Mouse (Mus musculus) naive thymus-derived CD4-positive, alpha-beta T cell, adult 2 months (primary cell): ENCODE measurements around the gene Actn2.

Experiments used
- DNase-seq: peaks from one replicate; pipeline ENCODE4 v3.0.0-alpha.2; 2011; ENCODE audit warnings: low read depth

Gene Actn2

DNA sequence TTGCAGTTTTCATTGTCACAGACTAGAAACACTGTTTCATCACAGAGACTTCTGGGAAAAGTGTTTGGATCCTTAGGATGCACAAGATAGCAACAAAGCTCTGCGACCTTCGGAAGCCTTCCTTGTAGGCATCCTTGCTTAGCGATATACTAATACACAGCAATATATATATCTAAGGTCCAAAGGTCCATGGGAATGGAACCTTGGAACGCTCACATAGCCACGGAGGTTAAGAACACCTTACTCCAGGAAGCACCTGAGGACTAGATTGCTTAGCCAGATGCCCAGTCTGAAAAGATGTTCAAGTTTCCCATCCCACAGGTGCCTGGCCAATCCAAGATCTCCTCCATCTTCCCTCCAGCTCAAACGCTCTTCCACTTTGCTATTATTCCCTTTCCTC lies 26.4 kb downstream of the Actn2 start:
- no peak for DNase-seq

DNA sequence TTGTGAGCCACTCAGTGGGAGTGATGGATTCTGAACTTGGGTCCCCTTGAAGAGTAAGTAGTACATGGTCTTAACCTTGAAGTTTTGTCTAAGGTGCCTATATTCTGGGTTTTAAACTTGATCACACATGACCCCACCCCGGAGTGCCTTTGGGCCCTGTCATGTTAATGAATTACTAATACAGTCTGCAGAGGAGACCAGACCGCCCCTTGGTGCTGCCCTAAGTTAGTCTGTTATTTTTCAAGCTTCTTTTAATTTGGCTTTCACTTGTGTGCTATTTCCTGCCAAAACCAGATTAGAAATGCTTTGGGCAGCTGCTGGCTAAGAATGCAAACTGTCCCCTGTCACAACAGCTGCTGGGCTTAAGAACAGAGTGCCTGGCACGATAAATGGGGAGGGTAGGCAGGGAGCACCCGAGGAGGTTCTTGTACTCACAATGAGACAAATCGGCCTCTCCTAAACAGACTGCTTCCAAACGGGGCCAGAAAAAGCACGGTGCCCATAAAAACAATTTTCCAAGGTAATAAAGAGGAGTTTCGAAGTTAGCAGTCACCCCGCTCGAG lies 28.5 kb downstream of the Actn2 start:
- no peak for DNase-seq

DNA sequence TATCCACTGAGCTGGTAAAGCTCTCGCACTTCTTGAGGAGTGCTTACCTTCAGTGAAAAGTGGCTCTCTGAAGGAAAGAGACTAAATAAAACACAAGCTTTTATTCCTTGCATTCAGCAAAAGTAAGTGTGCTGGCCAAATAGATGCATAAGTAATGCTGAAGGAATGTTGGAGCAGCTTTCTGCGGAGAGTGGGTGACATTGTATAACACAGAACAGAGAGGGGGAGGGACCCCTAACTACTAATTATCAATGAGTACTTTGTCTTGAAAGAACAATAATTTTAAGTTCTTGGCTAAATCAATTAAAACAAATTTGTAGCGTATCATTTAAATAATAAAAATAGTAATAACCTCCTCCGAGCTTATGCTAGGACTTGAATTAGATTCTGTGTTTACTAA lies 29.2 kb downstream of the Actn2 start:
- no peak for DNase-seq

DNA sequence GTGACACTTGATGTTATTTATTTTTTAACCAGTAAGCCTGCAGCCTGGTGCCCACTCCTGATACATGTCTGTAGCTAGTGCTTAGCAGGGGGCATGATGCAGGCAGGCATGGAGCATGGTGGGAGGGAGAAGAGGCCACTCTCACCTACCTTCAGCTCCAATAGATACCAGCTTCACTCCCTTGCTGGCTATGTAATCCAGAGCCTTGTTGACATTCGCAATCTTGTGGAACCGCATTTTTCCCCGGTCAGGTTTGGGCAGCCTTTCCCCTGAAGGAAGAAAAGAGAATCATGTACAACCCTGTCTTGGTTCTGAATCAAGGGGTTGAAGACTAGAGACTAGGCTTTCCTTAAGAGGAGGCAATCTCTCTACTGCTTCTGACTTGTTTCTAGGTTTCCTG lies 31.1 kb downstream of the Actn2 start:
- DNase-seq: no peak

DNA sequence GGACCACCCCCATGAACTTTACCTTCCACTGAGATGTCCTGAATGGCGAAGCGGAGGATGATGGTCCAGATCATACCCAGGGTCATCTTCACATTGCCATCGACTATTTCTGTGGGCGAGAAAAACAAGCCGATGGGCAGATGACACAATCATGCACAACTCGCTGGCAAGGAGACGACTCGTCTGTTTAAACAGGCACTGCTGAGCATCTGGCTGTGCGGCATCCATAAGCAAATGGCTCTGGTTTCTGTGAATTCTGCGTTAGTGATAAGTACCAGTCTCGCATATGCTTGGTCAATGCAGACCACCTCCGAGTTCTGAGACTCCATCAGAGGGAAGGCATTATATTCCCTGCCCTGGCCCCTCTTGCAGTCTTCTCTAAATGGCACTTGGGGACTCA lies 31.7 kb downstream of the Actn2 start:
- DNase-seq: no peak

DNA sequence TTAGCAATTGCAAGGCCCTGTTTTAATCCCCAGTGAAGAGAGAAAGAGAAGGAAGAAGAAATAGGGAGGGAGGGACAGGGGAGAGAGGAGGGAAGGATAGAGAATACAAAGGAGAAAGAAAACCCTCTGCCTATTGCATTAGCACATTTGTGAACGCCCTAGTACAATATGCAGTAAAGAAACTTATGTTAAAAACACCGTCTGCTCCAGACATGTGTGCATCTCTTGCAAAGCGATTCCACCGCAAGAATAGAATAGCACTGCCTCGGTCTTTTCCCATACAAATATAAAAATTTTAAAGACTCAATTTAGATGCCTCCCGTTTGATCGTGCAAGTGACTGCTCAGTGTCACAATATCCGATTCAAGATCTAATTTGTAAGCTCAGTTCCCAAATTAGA lies 32.1 kb downstream of the Actn2 start:
- DNase-seq: no peak

DNA sequence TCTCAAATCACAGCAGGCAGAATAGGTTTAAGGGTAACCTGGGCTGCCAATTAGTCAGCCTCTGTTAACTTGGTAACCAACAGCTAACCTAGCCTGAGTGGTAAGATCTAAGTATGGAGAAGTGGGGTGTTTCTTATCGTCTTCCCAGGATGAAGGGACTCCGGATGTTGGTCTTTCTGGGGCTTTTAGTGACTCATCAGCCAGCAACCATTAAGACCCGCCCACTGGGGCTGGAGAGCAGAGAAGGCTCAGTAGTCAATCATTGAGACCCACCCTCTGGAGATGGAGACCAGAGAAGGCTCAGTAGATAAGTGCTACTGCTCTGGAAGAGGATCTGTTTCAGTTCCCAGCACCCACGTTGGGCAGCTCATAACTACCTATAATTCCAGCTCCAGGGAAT lies 33.3 kb downstream of the Actn2 start:
- no peak for DNase-seq

DNA sequence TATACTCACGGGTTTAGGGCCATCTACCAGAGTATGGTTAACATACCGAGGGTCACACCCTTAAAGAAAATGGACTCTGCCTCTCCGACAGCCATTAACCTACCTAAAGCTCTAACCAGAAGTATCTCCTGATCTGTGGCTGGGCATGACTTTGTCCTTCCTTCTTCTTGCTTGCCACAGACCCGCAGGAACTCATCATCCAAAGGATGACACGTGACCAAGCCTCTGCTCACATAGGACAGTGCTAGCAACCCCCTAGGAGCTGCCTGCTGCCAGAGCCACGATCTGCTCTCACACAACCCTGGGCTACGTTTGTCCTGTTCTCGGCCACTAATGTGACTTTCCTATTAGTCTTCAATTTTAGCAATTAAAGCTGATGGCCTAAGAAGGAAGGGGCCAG lies 35.0 kb downstream of the Actn2 start:
- no peak for DNase-seq

DNA sequence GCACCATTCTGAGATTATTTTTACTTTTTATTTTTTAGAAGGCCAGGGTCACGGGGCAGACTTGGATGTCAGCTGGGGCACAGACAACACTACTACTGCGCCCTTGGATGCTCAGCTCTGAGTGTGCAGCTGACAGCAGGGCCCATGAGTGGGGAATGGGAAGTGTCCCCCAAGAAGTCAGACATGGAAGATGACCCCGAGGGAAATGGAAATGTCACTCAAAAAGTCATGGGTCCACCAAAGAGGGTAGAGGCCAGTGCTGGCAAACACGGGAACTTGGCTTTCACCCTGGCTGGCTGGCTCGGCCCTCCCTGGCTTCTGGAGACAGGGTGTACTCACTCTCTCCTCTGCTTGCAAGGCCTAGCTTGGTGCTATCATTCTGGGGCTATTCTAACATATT lies 35.6 kb downstream of the Actn2 start:
- no peak for DNase-seq

DNA sequence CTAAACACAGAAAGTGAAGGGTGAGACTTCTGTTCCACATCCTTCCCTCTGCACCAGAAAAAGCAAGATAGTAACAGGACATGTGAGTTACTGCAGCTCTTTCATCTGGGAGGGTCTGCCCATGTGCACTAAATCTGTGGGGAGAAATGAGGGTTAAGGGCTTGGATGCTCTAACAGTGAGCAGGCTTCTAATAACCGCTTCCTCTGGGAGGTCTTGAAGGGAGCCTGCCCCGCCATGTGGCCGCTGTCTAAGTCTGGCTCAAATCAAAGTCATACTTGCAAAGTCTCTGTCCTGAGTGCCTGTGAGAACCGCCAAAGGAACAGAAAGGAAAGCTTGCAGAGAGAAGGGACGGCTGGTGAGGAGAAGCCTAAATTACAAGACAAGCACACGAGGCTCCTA lies 42.8 kb downstream of the Actn2 start:
- DNase-seq: no peak

DNA sequence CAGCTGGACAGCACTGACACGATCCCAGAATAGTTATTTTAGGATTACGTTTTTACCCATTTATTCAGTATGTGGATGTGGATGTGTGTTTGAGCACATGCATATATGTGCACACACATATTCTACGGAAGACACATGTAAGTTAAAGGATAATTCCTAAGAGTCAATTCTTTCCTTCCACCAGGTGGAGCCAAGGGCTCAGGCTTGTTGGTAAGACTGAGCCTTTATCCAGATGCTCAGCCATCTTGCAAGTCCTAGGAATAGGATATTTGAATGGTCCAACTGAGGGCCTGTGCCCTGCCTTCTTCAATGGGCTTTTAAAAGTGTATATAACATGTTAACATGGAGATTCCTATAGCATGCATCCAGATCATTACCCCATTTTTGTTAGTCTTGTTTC lies 43.9 kb downstream of the Actn2 start:
- DNase-seq: peak; percentile 46

DNA sequence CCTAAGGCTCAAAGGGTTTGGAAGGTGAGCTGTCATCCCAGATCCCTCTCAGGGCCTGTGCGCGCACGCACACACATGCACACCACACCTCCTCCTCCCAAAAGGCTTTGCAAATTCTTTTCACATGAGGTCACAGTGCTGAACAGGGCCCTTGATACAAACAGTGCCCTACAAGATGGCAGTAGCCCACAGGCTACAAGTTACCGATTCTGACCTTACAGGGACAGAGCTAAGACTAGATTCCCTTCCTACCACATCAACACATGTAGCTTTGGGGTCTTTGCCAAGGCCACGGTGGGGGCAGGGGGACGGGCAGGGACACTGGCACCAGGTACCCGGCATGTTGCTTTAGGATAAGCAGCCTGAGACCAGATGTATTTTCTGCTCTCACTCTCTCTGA lies 46.8 kb downstream of the Actn2 start:
- no peak for DNase-seq

DNA sequence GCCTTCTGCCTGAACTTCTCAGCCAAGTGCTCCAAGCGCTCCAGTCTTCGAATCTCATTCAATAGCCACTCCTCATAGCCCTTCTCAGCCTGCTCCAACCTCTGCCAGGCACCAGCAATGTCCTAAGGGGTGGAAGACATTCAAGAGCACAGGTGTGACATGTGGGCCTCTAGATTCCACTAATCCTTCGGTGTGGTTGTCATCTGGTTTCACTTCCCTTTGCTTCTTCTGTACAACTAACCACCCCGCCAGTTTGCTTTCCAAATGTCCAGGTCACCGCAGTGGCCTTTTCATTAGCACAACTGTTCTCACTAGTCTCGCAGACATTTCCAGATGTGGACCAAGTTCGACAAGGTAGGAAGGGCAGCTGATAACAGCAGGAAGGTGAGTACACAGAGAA lies 49.9 kb downstream of the Actn2 start:
- DNase-seq: no peak

DNA sequence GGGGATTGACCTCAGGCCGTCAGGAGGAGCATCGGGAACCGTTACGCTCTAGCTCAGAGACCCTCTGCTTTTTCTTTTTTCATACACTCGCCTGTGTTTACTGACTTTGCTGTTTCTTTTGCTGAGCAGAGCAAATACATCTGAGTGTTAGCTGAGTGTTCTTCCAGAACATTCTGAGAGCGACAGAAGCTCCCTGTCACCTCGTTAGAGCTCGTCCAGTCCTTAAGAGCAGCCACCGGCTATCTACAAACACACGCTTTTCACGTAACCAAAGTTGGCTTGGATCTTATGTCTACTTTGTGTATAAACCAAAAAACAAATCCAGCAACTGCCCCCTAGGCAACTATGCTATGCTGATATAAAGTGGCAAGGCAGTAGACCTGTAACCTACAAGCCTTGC lies 56.0 kb downstream of the Actn2 start:
- no peak for DNase-seq

DNA sequence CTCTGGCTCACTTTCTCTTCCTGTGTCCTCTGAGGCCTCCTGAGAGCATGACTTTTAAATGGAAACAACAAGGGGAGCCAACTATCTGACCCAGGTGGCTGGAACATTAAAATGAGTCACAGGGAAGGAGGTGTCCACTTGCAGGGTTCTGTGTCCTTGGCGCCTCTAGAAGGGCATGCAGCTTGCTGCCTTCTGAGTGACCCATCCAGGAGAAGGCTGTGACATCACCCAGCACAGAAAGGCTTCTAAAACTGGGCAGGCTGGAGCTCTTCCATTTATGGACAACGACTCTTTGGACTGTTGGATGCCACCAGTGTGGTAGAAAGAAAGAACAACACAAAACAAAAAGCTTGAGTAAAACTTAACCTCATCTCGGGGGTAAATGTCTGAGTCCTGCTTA lies 56.7 kb downstream of the Actn2 start:
- DNase-seq: no peak

DNA sequence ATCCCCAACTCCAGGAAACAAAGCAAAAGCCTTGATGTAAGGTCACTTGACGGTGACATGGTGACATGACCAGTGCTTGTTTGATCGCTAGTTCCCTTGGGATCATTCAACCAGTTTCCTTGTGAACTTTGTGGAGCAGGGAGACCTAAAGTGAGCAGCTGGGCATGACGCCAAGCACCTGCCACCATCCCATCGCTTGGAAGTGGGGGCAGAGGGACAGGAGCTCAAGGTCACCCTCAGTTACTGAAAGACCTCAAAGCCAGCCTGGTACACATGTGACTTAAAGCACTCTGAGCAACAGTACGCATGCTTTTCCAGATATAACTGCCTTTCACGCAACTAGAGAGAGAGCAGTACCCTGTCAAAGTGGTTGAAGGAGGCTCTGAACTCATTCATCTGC lies 65.8 kb downstream of the Actn2 start:
- no peak for DNase-seq

DNA sequence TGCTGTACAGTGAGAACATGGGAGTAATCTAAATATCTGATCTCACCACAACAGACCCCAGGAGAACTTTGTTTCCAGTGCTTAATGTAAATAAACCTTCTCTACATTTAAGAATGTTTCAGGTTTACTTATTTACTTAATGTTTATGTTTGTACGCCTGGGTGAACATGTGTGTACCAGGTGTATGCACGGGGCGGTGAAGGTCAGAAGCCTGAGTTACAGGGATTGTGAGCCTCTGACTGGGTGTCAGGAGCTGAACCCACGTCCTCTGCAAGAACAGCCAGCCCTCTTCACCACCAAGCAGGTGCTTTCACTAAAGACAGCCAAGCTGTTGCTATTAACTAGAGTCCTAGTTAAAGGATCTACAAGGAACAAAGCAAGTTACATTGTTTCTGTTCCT lies 66.3 kb downstream of the Actn2 start:
- no peak for DNase-seq

DNA sequence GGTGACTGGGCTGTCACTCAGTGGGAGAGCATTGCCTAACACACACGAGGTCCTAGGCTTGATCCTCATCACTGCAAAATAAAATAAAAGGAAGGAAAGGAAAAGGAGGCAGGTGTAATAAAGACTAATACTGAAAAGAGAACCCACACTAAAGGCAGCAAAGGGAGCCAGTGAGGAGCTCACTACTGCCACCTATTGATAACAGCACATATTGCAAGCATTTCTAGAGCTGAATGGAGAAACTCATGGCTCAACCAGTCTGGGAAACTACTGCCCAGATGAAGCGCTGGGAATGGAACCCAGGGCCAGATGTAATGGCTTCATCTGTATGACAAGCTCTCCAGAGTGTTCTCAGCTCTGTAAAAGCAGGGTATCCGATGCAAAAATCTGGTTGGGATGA lies 67.6 kb downstream of the Actn2 start:
- DNase-seq: peak; percentile 84

DNA sequence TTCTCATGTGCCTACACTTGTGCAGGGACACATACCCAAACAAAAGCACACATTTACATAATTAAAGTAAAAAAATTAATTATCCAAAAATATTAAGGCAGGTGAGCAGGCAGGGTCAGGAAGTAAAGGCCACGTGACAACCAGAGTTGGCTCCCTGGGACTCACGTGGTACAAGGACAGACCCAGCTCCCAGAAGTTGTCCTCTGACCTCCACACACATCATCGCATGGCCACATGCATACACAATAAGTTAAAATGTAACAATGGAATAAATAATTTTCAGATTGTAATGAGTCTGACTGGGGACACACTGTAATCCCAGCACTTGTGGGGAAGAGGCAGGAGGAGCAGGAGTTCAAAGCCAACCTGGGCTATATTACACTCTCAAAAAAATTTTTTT lies 72.6 kb downstream of the Actn2 start:
- DNase-seq: no peak

DNA sequence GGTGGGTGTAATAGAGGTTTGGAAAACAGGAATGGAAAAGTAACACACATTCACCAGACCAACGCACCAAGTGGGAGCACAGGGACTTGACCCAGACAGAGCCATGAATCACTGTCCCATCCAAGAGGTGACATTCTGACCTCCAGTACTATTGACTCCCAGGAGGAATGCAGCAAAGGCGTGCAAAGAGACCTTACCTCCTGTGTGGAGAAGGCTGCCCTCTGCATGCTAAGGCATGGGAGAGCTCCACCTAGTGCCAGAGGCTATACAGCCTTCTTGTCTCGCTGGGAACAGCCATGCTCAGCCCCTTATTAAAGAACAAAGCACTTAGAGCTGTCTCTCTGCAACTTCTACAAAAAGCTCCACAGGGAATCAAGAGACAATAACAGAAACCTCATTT lies 73.5 kb downstream of the Actn2 start:
- no peak for DNase-seq

DNA sequence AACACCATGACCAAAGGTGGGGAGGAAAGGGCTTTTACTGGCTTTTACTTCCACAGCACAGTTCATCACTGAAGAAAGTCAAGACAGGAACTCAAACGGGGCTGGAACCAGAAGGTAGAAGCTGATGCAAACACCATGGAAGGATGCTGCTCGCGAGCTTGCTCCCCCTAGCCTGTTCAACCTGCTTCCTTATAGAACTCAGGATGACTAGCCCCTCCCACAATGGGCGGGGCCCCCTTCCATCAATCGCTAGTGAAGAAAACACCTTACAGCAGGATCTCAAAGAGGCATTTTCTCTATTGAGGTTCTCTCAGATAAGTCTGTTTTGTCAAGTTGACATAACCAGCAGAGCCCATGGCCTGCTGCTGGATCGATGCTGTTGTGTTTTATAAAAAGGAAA lies 76.6 kb downstream of the Actn2 start:
- no peak for DNase-seq

DNA sequence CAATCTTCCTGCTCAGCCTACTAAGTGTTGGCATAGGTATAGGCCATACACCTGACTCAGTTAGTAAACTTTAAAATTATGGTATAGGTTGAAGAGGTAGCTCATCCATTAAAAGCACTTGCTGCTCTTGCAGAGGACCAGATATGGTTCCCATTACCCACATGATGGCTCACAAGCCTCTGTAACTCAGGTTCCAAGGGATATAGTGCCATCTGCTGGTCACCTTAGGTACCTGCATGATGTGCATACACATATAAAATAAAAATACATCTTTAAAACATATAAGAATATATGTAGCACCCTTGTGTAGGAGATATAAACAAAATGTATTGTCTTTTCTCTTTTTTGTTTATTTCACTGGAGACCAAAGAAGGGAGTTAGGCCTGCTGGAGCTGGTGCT lies 79.1 kb downstream of the Actn2 start:
- peak; percentile 39 for DNase-seq

DNA sequence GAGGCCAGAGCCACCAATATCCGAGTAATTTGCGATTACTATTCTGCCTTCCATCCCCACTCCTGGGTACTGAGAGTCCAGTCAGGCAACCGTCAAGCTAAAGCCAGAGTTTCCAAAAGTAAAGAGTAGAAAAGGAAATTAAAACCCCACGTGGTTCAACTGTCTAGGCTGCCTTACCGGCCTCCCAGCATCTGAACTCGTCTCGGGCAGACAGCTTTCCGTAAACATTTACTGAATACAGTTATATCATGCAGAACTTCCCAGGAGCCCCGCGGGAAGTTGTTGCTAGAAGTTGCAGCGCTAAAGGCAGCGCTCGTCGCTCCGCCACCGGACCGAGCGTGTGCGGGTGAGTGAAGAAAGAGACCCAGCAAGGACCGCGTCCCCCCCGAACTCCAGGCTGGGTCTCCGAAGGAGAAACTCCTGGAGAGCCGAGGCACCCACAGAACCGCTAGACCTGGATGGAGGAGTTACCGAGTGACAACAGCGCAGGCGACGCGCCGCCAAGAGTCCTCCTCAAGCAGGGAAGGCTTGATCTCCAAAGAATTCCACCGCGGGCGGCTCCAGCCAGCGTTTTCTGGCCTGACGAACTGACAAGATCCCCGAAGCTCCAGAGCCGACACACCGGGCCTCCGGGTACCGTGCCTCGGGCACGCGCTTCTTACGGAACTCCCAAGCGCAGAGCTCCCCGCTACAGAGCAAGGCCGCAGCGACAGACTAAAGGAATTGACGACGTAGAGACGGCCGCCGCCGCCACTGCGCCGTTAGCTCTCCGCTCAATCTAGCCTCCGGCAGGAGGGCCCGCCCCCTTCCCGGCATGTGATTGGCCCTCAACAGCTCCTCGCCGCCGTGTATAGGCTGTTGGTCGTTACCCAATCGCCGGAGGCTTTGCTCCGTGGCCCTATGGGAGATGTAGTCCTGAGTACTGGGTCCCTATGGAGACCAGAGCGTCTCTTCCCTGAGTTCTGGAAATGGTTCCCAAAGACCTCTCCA lies 82.9 kb downstream of the Actn2 start, which contains the start of gene Mtr:
Mtr (minus strand) TSS at position 723 of the 990 bp plus-strand sequence.
- DNase-seq: peak; percentile 92
